Mouse (Mus musculus) gastrocnemius, adult 2 months (tissue): ENCODE measurements around the gene Dirc2. TPM values are rescaled to one million over a fixed set of nuclear protein-coding genes. Genes with fewer than 3 reads are reported as not detected.

Experiments used
- DNase-seq: peaks from one replicate; pipeline ENCODE4 v3.0.0; 2022
- H3K27ac ChIP-seq: fragments of 200-600 bp; 2 replicates; pipeline ENCODE4 v1.8.1; 2022; ENCODE audit warnings: mild to moderate bottlenecking
- H3K4me3 ChIP-seq: fragments of 200-600 bp; 2 replicates; pipeline ENCODE4 v1.8.1; 2022; ENCODE audit warnings: mild to moderate bottlenecking, moderate library complexity
- CTCF ChIP-seq: fragments of 200-600 bp; IDR thresholded peaks from 2 replicates; pipeline ENCODE4 v1.8.1; 2022; ENCODE audit warnings: antibody characterized with exemption, mild to moderate bottlenecking, moderate library complexity
- intact Hi-C: fragments of 180-260 bp; cut with DNase I; formaldehyde crosslinking; loops from one replicate; pipeline ENCODE4 v1.15.1; 2025
- total RNA-seq, 2 experiments: library from RNA; stranded (reverse); gene quantifications; 2 replicates each; pipeline ENCODE4 v1.2.3; 2021

The Dirc2 gene
- total RNA-seq, 2 experiments from 2014 or later: 53.7 to 70.8 TPM

DNA sequence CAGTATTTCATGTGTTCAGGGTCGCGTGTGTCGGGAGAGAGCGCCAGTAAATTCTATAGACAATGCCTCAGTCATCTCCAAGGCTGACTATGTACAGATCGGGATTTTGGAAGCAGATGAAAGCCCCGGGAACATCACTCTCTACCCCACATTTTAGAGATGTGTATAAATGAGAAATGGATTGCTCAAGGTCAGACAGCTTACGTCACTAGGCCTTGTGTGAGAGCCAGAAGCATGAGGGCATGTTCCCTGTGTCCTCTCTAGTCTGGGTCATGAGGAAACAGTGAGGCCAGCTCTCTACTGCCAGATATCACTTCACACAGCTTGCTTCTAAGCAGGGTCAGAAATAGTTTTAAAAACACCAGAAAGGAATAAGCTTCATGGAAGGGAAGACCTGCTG lies 77.5 kb downstream of the Dirc2 start:
- DNase-seq: no peak
- no peak for TF ChIP-seq CTCF
- H3K27ac ChIP-seq: no peak overlapping the region
- intact Hi-C loops: no loop called here
- no peak overlapping the region for H3K4me3 ChIP-seq

DNA sequence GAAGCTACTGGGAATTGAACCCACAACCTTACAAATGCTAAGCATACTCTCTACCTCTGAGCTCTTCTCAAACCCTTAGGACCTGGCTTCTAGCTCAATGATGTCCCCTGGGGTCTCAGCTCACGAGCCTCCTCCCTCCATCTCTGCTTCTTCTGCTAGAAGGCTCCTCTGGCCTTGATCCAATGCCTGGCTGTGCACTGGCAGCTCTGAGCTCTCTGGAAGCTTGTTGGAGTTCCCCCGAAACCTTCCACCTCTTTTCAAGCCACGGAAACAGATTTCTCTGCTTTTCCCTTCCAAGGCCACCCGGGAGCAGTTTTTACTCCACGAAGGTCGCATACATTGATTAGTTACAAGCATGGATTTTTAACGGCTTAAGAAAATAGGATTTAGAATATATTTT lies 82.7 kb downstream of the Dirc2 start:
- no peak overlapping the region for H3K27ac ChIP-seq
- no peak for TF ChIP-seq CTCF
- no peak overlapping the region for H3K4me3 ChIP-seq
- no peak for DNase-seq
- intact Hi-C loops: no loop called here

GRCm38 (mm10) chr16:35685027-35685426 lies 84.1 kb downstream of the Dirc2 start:
- no peak overlapping the region for H3K27ac ChIP-seq
- no peak for DNase-seq
- no peak overlapping the region for H3K4me3 ChIP-seq
- TF ChIP-seq CTCF: no peak
- intact Hi-C loops: no loop called here

DNA sequence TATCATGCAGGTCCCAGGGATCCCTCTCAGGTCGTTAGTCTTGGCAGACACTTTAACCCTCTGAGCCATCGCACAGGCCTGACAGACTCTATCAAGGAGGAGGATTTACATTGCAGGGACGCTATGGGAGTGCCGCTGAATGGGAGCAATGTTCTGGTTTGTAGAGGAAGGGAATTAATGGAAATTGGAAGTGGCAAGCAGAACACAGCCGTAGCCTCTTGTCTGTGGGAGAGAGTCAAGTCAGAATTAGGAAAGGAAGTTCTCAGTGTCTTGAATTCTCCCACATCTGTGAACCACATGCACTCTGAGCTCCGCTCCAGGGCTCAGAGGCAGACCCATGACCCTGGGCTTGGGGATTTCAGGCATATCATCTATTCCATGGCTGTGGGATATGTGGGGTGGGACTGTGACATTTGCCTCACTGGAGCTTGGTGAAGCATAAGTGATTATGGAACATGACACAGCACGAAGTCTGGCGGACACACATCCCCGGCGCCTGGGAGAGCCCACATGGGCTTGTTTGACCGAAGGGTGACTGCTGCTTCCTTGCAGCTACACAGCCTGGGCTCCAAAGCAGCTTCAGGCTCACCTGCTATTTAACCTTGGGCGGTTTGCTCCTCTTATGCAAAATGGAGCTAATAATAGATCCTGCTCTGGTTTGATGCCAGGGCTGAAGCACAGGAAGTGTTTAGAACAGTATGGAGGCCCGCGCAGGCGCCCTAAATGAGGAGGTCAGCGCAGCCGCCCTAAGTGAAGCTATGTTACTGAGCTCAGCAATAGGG lies 87.6 kb downstream of the Dirc2 start:
- H3K4me3 ChIP-seq: peak overlapping the region; percentile 32
- intact Hi-C loops: no loop called here
- DNase-seq: peak; percentile 41
- H3K27ac ChIP-seq: peak overlapping the region; percentile 58
- TF ChIP-seq CTCF: no peak

GRCm38 (mm10) chr16:35678476-35678875 lies 90.7 kb downstream of the Dirc2 start:
- DNase-seq: no peak
- intact Hi-C loops: no loop called here
- no peak overlapping the region for H3K27ac ChIP-seq
- H3K4me3 ChIP-seq: no peak overlapping the region
- no peak for TF ChIP-seq CTCF

DNA sequence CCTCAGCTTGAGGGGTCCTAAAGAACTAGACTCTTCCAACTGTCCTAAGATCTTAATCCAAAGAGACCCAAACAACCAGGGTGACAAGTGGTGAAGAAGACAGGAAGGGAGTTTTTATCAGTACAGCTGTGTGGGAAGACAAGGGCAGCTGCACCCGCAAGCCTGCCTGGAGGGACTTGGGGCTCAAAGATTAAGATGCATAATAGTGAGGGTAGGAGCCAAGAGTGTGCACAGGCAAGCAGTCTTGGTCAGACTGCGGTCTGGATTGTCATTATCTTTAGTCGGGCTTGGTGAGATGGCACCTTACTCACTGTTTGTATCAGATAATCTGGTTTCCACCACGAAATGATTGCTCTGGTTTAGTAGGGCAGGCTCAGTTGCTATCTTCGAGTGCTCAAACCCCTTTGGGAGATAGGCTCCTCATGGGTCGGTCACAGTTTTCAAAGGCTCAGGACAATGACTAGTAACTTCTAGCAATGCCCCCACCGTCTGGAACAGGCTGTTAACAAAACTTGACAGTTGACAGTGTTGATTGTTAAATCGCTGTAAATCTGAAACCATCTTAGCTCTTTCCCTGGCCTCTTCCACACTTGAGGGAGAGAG lies 91.5 kb downstream of the Dirc2 start:
- intact Hi-C loops: no loop called here
- Histone ChIP-seq H3K4me3 (no peak overlapping the region), H3K27ac (no peak overlapping the region)
- no peak for DNase-seq
- no peak for TF ChIP-seq CTCF

GRCm38 (mm10) chr16:35664847-35665246 lies 104.3 kb downstream of the Dirc2 start:
- no peak for TF ChIP-seq CTCF
- Histone ChIP-seq H3K4me3 (no peak overlapping the region), H3K27ac (no peak overlapping the region)
- intact Hi-C loops: no loop called here
- DNase-seq: no peak

- intact Hi-C loops: no loop called here
- no peak for DNase-seq
- no peak for TF ChIP-seq CTCF
- no peak overlapping the region for H3K4me3 ChIP-seq
- H3K27ac ChIP-seq: no peak overlapping the region
Observed at GRCm38 (mm10) chr16:35663831-35664414, 105.2 kb downstream of the Dirc2 start.

GRCm38 (mm10) chr16:35660222-35660621 lies 108.9 kb downstream of the Dirc2 start:
- TF ChIP-seq CTCF: no peak
- peak overlapping the region; percentile 35 for H3K4me3 ChIP-seq
- no peak overlapping the region for H3K27ac ChIP-seq
- intact Hi-C loops: no loop called here
- no peak for DNase-seq

GRCm38 (mm10) chr16:35653951-35654350 lies 115.2 kb downstream of the Dirc2 start:
- intact Hi-C loops: no loop called here
- no peak overlapping the region for H3K27ac ChIP-seq
- DNase-seq: no peak
- no peak overlapping the region for H3K4me3 ChIP-seq
- TF ChIP-seq CTCF: no peak

DNA sequence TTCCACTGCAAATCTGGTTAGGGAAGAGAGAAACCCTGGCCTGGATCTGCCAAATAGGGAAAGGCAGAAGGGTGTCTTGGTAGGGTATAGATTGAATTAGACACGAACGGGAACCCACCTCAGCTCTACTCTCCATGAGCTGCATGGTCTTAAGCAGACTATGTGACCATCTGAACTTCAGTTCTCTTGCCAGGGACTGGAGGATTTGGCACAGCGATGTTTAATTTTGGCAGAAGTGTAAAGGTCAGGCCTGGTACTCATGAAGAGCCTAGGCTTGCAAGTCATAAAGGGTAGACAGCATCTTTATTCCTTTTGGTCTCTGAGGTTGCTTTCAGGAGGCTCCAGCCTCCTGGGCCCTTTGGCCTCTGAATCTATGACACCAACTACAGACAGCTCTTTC lies 116.5 kb downstream of the Dirc2 start:
- peak; percentile 48 for DNase-seq
- TF ChIP-seq CTCF: no peak
- intact Hi-C loops: no loop called here

GRCm38 (mm10) chr16:35652206-35652605 lies 117.0 kb downstream of the Dirc2 start:
- DNase-seq: peak; percentile 50
- TF ChIP-seq CTCF: no peak

More for the DNA sequence above, 116.5 kb downstream of the Dirc2 start:
- Histone ChIP-seq H3K27ac (no peak overlapping the region), H3K4me3 (no peak overlapping the region)

GRCm38 (mm10) chr16:35648862-35649261 lies 120.3 kb downstream of the Dirc2 start:
- no peak overlapping the region for H3K27ac ChIP-seq
- TF ChIP-seq CTCF: no peak
- DNase-seq: no peak
- intact Hi-C loops: no loop called here
- H3K4me3 ChIP-seq: no peak overlapping the region

More at GRCm38 (mm10) chr16:35652206-35652605, 117.0 kb downstream of the Dirc2 start:
- Histone ChIP-seq H3K4me3 (no peak overlapping the region), H3K27ac (no peak overlapping the region)
- intact Hi-C loops: no loop called here

Other genes starting within 250 kb of the Dirc2 start
- under 1 TPM; 0.22 to 0.26 TPM for gene Sema5b, start 228.2 kb downstream of the Dirc2 start, total RNA-seq
- 1 to 10 TPM; 3.1 to 3.3 TPM for gene Hspbap1, start 1.0 kb upstream of the Dirc2 start, total RNA-seq
- 1 to 10 TPM; 2.9 to 4.4 TPM for gene Parp14, start 102.2 kb upstream of the Dirc2 start, total RNA-seq
- 1 to 10 TPM; 3.7 to 4.9 TPM for gene Parp9, start 169.1 kb upstream of the Dirc2 start, total RNA-seq
- 1 to 10 TPM; 3.3 to 4.5 TPM for gene Dtx3l, start 169.8 kb upstream of the Dirc2 start, total RNA-seq
- gene Kpna1, start 209.4 kb upstream of the Dirc2 start, total RNA-seq: 100 to 1,000 TPM; 176 to 180 TPM